Mouse (Mus musculus) cerebellum, adult 11-12 months (tissue): Measurements from ENCODE around the gene Rps16.
A peak's percentile ranks its signal among the peaks of the same experiment; 100 is the strongest.
"Not testable (repeated sequence)": the region's sequence is repeated elsewhere in the genome, so short reads cannot be mapped to it uniquely, and the experiment has no call there.

Source experiments
- DNase-seq: peaks from one replicate; pipeline ENCODE4 v3.0.0; 2022

Rps16 gene

DNA sequence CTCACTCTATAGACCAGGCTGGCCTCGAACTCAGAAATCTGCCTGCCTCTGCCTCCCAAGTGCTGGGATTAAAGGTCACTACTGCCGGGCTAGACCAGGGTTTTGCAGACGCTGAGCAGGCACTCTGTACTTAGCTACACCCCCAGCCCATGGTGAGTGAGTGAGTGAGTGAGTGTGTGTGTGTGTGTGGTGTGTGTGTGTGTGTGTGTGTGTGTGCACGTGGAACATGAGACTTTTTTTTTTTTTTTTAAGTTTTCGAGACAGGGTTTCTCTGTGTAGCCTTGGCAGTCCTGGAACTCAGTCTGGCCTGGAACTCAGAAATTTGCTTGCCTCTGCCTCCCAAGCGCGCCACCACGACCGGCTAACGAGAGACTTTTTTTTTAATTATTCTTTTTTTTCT, 24.2 kb downstream of the Rps16 start:
- DNase-seq, result no peak

- peak; percentile 60 for DNase-seq
These were observed 24.9 kb downstream of the Rps16 start for GRCm38 (mm10) chr7:28375176-28375921.

GRCm38 (mm10) chr7:28376011-28376771, 25.7 kb downstream of the Rps16 start:
- no peak for DNase-seq

GRCm38 (mm10) chr7:28377190-28378065, 27.0 kb downstream of the Rps16 start:
- DNase-seq, result peak; percentile 46

DNA sequence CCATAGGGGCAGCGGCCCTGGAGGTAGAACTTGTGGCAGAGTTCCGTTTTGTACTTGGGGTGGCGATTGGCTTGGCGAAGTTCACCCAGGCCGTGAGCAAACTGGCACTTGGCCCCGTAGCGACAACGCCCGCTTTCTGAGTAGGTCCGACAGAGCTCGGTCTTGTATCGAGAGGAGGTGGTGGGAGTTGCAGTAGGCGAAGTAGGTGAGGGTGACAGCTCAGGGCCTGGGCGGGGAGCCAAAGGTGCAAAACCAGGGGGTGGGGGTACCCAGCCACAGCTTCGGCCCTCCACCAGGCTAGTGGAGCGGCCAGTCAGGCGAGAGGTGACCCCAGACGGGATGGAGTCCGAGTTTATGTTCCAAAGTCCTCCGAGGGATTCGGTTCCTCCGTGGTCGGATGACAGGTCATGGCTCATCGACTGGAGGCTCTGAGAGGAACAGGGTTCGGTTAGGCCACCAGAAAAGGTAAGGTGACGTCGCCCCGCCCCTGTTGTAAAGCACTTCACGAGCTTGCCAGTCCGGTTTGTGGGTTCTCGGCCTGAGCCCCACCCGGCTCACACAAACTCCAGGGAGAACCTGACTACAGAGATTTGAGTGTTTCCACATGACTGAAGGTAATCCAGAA, 27.7 kb downstream of the Rps16 start:
- peak; percentile 52 for DNase-seq

GRCm38 (mm10) chr7:28378769-28379651, 28.6 kb downstream of the Rps16 start:
- peak; percentile 69 for DNase-seq

DNA sequence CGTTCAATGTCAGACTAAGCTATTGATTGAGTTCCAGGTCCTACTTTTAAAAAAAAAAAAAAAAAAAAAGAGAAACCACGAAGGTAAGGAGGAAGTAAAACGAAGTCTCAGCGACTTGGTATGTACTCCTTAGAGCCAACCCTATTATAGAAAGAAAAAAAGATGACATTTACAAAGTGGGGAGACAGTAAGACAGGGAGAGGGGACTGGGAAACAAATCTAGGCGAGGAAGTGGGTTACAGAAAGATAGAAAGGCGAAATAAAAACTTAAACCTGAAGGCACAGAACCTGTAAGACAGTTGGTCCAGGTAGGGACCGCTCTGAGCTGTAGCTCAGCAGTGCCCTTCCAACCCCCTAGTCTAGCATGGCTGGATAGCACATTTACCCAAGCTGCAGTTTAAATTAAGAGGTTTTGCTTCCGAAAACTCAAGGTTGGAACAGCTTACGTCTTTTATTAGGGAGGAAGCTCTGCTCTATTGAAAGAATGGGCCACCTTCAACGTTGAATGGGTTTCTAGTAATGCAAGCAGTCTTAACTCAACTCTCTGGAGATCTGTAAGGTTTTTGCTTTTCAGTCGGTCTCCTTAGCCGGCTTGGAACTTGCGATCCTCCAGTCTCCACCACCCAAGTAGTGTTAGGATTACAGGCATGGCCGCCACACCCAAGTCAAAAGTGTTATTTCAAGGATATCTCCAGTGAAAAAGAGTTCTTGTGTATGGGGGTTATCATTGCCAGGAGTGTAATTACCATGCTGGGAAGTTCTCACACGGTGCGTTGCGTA, 30.0 kb downstream of the Rps16 start, which contains the start of gene Zfp36:
Gene Zfp36, minus strand, starts transcription at position 17 of the 780 bp plus-strand sequence.
- DNase-seq, result no peak

- no peak for DNase-seq
These were observed 30.8 kb downstream of the Rps16 start for GRCm38 (mm10) chr7:28381017-28381790.

GRCm38 (mm10) chr7:28381938-28382337, 31.5 kb downstream of the Rps16 start:
- DNase-seq, result no peak

GRCm38 (mm10) chr7:28382347-28382951, 32.0 kb downstream of the Rps16 start:
- no peak for DNase-seq

DNA sequence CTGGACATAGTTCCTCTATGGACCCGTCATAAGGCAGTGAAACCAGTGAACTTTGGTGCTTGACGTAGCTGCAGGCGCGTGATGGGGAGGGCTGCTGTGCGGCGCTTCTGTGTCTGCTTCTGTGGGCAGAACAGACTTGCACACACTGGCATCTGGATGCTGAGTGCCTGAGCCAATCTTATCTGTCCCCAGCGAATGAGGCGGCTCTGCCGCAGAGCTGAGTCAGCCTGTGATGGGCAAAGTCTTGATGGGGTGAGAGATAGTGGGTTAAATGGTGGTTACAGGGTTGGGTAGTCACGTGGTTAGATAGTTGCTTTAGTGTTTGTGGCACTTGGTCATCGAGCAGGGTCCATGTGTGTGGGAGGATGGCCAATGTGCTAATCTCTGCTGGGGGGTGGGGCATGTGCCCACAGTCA, 32.5 kb downstream of the Rps16 start:
- DNase-seq, result no peak

DNA sequence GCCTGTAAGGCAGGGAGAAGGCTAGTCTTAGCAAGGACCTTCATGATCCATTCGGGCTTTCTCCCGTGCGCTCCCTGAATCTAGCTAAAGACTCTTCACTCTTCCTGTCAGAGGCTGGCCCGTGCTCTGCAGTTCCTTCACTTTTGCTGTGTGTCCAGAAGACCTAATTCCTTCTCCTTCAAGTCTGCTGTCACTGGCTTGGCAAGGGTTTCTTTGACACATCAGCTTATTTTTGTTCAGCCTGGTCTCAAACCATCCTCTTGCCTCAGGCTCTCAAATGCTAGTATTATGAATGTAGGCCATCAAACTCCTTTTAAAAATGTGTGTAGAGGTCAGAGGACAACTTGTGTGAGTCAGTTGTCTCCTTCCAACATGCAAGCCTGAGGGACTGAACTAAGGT, 33.2 kb downstream of the Rps16 start:
- no peak for DNase-seq

DNA sequence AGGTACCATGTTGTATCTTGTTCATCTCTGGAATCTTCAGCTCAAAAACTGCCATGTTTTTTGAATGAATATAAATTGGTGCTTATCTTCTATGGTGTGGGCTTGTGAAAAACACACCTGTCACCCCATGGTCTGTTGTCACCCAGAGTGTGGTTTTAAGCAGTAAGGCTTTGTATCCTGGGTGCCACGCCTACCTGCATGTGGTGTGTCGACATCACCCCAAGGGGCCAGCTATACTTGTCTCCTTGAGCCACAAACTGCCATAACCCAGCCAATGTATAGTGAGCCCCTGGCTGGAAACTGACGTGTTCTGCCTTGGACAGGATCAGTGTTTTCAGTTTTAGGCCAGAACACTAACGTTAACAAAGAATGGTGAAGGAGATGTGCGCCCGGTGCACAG, 33.7 kb downstream of the Rps16 start:
- DNase-seq, result no peak

DNA sequence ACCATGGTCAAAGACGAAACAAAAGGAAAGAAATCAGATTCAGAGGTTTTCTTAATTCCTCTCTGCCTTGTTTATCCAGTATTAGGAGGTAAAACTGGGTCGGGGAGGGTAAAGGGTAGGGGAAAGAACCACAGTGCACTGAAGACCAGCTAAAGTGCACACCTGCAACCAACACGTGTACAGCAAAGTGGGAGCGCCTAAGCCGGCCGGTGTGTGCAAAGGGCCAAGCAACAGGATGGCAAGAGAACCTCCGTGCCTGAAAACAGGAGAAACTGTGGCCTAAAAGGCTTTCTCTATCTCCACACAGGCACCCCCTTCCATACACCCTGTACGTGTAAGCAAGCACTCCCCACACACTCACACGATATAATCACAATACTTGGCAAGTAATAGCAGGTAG, 34.7 kb downstream of the Rps16 start:
- DNase-seq, result no peak

DNA sequence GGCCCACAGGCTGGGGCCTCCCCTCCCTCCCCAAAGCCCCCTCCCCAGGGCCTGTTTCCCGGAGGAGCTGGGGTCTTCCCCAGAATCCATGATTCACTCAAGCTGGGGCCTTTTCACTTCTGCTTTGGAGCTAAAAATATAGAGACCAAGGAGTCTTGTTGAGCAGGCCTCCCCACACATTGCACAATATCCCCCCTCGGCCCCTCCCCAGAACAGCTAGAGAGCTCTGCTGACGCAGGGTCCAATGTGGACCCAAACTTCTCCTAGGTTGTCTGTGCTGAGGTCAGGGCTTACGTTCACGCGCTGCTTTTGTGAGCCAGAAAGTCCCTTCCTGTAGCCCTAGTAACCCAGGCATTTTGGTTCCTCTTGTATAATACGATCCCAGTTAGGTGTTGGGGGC, 35.6 kb downstream of the Rps16 start:
- no peak for DNase-seq

GRCm38 (mm10) chr7:28386462-28386861, 36.0 kb downstream of the Rps16 start:
- DNase-seq, result peak; percentile 56

DNA sequence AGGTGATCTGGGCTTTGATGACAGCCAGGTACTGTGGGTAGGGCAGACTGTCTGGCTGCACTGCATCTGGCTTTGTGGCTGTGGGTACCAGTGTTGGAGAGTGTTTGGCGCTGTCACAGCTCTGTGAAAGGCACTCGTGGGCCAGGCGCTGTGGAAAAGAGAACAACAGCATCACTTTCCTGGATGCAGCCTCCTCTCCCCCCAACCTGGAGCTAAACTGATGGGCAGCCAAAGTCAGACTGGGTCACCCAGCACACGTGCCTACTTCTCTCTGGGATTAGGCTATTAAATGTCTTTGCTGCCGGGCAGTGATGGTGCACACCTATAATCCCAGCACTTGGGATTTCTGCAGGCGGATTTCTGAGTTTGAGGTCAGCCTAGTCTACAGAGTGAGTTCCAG, 36.4 kb downstream of the Rps16 start:
- not testable (repeated sequence) for DNase-seq

- not testable (repeated sequence) for DNase-seq
These were observed 36.9 kb downstream of the Rps16 start for GRCm38 (mm10) chr7:28387384-28387783.

DNA sequence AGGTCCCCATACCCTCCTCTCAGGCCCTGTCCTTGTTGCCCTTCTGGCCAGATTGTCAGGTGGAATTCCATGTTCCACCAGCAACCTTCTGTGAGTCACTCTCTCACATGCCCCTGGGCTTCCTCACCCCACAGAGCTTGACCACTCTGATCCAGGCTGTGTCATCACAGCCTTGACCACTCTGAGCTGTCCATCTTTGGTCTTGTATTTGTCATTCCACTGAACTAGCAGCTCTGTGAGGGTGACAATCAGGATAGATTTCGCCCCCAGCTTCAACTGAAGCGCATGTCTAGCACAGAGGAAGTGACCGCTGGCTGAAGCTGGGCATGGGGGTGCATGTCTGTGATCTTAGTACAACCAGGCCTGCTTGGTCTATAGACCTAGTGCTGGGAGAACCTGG, 39.9 kb downstream of the Rps16 start:
- DNase-seq, result no peak
